Mouse (Mus musculus) liver, embryonic 11.5 days (tissue): ENCODE data around the gene Rmnd1. TPM values are rescaled to one million over a fixed set of nuclear protein-coding genes. Genes with fewer than 3 reads are reported as not detected.

Experiments used
- ATAC-seq: fragments of 200-750 bp; cut with Nextera tagmentation; replicated peaks from 2 replicates; pipeline ENCODE4 v1.8.0; 2017; ENCODE audit warnings: moderate number of reproducible peaks, mild to moderate bottlenecking, moderate TSS enrichment, moderate library complexity; ENCODE audit not compliant: low FRiP score
- DNase-seq: peaks from one replicate; pipeline ENCODE4 v3.0.0-alpha.2; 2017; ENCODE audit warnings: low spot score
- H3K27ac ChIP-seq: fragments of 300-500 bp; sonication (generic); 2 replicates; pipeline ENCODE4 v1.5.1; 2014; ENCODE audit warnings: mild to moderate bottlenecking, low read depth, low read length, control low read depth
- H3K27me3 ChIP-seq: fragments of 300-500 bp; sonication (generic); replicated peaks from 2 replicates; pipeline ENCODE4 v1.6.1; 2014; ENCODE audit warnings: low read length, mixed read lengths; ENCODE audit not compliant: control insufficient read depth, insufficient read depth
- H3K36me3 ChIP-seq: fragments of 300-500 bp; sonication (generic); 2 replicates; pipeline ENCODE4 v1.6.1; 2014; ENCODE audit warnings: mild to moderate bottlenecking, low read length, moderate library complexity, mixed read lengths; ENCODE audit not compliant: control insufficient read depth, insufficient read depth
- H3K4me1 ChIP-seq: fragments of 300-500 bp; sonication (generic); replicated peaks from 2 replicates; pipeline ENCODE4 v1.6.1; 2014; ENCODE audit warnings: low read length, mixed read lengths; ENCODE audit not compliant: control insufficient read depth, insufficient read depth
- H3K4me2 ChIP-seq: fragments of 300-500 bp; sonication (generic); 2 replicates; pipeline ENCODE4 v1.6.1; 2014; ENCODE audit warnings: mild to moderate bottlenecking, control low read depth, moderate library complexity
- H3K4me3 ChIP-seq: fragments of 300-500 bp; sonication (generic); 2 replicates; pipeline ENCODE4 v1.5.1; 2014; ENCODE audit warnings: low read depth, low read length, control low read depth
- H3K9ac ChIP-seq: fragments of 300-500 bp; sonication (generic); 2 replicates; pipeline ENCODE4 v1.6.1; 2014; ENCODE audit warnings: low read depth, low read length, control low read depth
- H3K9me3 ChIP-seq: fragments of 300-500 bp; sonication (generic); 2 replicates; pipeline ENCODE4 v1.6.1; 2016; ENCODE audit warnings: low read length, inconsistent platforms, mixed read lengths; ENCODE audit not compliant: control insufficient read depth
- WGBS: fragments of 180-500 bp; shearing (Covaris S2); extraction: QIAGEN DNeasy Blood & Tissue Kit; methylation state at CpG from one replicate; pipeline ENCODE4 v1.1.7; 2014; 5-methylcytosine and 5-hydroxymethylcytosine counted together
- polyA plus RNA-seq: library from polyadenylated mRNA; unstranded; fragments of >200 nt; fragmentation: Nextera tagmentation; extraction: Ambion mirVana; gene quantifications from 2 replicates; pipeline ENCODE4 v1.2.1, GENCODE M21; 2014

Gene Rmnd1
- polyA plus RNA-seq, 1 experiment from 2014 or later: 60.3 TPM

DNA sequence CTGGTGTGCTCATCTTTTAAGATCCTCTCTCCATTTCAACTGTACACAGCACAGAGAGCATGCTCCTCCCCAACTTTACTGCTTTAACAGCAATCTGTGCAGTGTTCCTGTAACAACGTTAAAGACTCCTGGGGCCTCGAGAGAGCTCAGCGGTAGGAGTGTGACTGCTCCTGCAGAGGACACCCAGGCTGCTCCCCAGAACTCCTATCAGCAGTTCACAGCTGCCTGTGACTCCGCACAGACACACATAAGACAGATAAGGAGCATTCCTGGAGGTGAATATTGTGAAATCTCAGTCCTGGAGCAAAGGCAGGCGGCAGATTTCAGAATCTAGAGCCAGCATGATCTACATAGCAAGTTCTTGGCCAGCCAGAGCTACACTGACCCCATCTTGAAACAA, 26.7 kb downstream of the Rmnd1 start:
- Histone ChIP-seq H3K27ac (no peak overlapping the region), H3K27me3 (no peaks in the 10 kb centered on the region), H3K4me2 (no peak overlapping the region), H3K4me3 (no peak overlapping the region), H3K9ac (no peak overlapping the region), H3K36me3 (peaks cover 27% of the 10 kb centered on the region), H3K9me3 (no peaks in the 10 kb centered on the region), H3K4me1 (peaks cover 6% of the 10 kb centered on the region)
- 43% methylated on average over 5 of the region's 5 CpGs for WGBS
- ATAC-seq (peak; percentile 91), DNase-seq (no peak)

DNA sequence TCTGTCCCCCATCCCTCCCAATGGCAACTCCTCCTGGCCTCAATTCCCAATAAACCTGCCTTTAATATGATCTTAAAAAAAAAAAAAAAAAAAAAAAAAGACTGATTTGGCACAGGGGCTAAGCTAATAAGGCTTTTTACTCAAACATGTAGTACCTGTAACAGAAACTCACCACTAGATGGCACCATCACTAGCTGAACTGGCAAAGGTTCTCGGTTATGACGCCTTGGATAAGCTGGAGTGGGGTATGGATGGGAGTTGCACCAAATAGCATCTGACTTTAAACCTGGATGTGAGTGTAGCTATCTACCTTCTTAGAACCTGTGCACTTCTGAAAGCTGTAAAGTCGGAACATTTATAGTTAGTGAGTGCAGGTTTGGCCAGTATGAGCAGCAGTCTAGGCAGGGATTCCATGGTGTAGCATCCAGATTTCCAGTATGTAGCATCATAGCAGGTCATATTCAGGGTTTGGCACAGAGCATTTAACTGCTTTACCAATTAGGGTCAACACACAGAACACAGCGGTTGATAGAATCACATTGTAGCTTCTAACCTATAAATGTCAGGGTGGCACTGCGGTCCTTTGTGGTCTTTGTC, 27.2 kb downstream of the Rmnd1 start:
- Histone ChIP-seq H3K4me2 (no peak overlapping the region), H3K27ac (no peak overlapping the region), H3K4me1 (peaks cover 6% of the 10 kb centered on the region), H3K9me3 (no peaks in the 10 kb centered on the region), H3K36me3 (peaks cover 24% of the 10 kb centered on the region), H3K27me3 (no peaks in the 10 kb centered on the region), H3K4me3 (no peak overlapping the region), H3K9ac (no peak overlapping the region)
- DNase-seq (no peak), ATAC-seq (peak; percentile 19; the same call in 1 of the 2 replicates)
- 60% methylated on average over 5 of the region's 5 CpGs for whole genome bisulfite sequencing

DNA sequence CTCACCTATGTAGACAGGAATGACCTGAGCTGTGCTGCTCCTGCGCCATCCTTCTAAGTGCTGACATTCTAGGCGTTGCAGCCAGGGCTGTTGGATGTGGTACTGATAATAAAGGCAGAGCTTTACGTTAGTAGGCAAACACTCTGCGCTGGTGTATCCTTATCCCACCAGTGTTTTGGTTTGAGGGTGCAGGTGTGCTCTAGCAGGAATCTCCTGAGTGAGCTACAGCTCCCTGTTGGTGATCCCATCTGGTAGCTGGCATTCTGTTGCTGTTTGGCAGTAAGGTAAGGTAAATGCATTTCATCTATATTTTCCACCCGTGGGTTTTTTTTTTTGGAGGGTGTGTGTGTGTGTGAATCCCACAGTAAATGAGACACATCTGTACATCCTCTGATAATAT, 34.1 kb downstream of the Rmnd1 start:
- no peaks in the 10 kb centered on the region for H3K27me3 ChIP-seq
- no peak overlapping the region for H3K4me2 ChIP-seq
- DNase-seq (no peak), ATAC-seq (no peak)
- no peak overlapping the region for H3K4me3 ChIP-seq
- H3K36me3 ChIP-seq: peaks cover 14% of the 10 kb centered on the region
- no peak overlapping the region for H3K27ac ChIP-seq
- 76% methylated on average over 5 of the region's 5 CpGs for WGBS
- no peak overlapping the region for H3K9ac ChIP-seq
- H3K4me1 ChIP-seq: no peaks in the 10 kb centered on the region
- no peaks in the 10 kb centered on the region for H3K9me3 ChIP-seq

DNA sequence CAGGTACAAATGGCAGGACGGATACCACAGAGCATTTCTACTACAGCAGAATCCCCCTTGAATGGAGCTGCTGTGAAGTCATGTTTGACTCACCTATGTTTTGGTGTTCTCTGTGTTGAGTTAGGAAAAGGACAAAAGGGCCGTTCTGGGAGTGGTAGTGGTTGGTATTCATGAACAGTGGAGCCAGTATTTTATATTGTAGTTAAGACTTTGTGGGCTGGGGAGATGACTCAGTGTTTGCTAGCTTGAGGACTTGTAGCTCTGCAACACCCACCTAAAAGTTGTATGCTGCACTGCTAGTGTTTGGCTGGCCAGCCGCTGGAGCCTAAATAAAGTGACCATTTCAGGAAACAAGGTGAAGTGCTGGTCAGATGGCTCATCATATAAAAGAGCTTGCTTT, 36.9 kb downstream of the Rmnd1 start:
- Histone ChIP-seq H3K27ac (no peak overlapping the region), H3K27me3 (no peaks in the 10 kb centered on the region), H3K4me3 (no peak overlapping the region), H3K36me3 (peaks cover 9% of the 10 kb centered on the region), H3K9me3 (no peaks in the 10 kb centered on the region), H3K4me2 (no peak overlapping the region), H3K4me1 (peaks cover 10% of the 10 kb centered on the region), H3K9ac (no peak overlapping the region)
- WGBS: 88% methylated on average over 3 of the region's 3 CpGs
- DNase-seq: no peak
- ATAC-seq: no peak

DNA sequence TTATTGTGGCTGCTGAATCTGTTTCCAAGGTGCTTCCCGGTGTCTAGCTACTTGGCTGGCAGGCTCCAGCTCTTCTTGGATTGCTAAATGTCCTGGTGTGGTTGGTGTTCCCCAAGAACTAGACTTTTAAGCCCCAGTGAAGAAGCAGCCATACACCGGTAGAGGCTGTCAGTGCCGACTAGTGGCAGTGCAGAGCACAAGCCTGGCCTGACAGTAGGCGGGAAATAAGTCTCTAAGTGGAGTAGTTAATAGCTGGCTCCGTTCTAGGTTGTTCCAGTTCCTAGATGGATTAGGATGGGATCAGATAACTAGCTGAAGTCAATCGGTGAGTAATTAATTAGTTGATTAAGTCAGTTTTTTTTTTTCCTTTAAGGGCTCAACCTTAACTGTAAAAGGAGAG, 40.3 kb downstream of the Rmnd1 start:
- no peak overlapping the region for H3K27ac ChIP-seq
- H3K27me3 ChIP-seq: no peaks in the 10 kb centered on the region
- H3K4me3 ChIP-seq: no peak overlapping the region
- H3K36me3 ChIP-seq: peaks cover 7% of the 10 kb centered on the region
- H3K9me3 ChIP-seq: no peaks in the 10 kb centered on the region
- H3K4me1 ChIP-seq: peaks cover 25% of the 10 kb centered on the region
- ATAC-seq (no peak), DNase-seq (no peak)
- 64% methylated on average over 6 of the region's 6 CpGs for WGBS
- no peak overlapping the region for H3K9ac ChIP-seq
- no peak overlapping the region for H3K4me2 ChIP-seq

DNA sequence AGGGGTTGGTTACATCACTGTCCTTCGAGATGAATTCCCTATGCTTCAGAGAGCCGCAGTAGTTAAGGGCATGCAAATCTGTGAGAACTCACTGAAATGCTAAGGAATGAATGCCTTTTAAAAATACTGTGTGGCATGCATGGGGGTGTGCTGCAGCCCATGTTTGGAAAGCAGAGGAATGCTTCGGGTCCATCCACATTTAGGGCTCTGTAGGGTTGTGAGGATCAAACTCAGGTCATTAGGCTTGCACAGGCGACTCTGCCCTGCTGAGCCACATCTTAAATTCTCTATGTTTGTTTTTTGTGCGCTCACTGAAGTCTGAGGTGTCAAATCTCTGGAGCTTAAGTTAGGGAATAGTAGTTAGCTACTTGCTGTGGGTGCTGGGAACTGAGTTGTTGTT, 41.1 kb downstream of the Rmnd1 start:
- ATAC-seq: no peak
- WGBS: 76% methylated on average over 5 of the region's 5 CpGs
- Histone ChIP-seq H3K36me3 (peaks cover 5% of the 10 kb centered on the region; the same call in 1 of the 2 replicates), H3K4me3 (no peak overlapping the region), H3K4me1 (peaks cover 25% of the 10 kb centered on the region), H3K27ac (no peak overlapping the region), H3K27me3 (no peaks in the 10 kb centered on the region), H3K9ac (no peak overlapping the region), H3K4me2 (no peak overlapping the region), H3K9me3 (no peaks in the 10 kb centered on the region)
- DNase-seq: no peak

DNA sequence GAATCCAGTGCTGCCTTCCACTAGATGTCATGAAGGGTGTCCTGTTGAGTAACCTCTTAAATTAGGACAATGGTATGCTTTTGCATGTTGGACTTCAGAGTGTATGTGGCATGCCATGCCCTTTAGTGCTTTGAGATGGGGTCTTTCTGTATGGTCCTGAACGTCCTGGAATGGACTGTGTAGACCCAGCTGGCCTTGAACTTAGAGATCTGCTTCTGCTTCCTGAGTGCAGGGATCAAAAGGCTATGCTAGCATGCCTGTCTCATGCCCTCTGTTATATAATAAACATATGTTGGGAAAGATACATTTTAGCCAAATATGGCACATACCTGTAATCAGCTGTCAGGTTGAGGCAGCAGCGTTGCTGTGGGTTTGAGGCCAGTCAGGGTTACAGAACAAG, 41.6 kb downstream of the Rmnd1 start:
- H3K27me3 ChIP-seq: no peaks in the 10 kb centered on the region
- ATAC-seq (no peak), DNase-seq (no peak)
- no peak overlapping the region for H3K9ac ChIP-seq
- H3K4me1 ChIP-seq: peaks cover 28% of the 10 kb centered on the region
- H3K4me2 ChIP-seq: no peak overlapping the region; the same call in 1 of the 2 replicates
- H3K27ac ChIP-seq: no peak overlapping the region
- H3K9me3 ChIP-seq: no peaks in the 10 kb centered on the region
- H3K4me3 ChIP-seq: no peak overlapping the region
- peaks cover under 1% of the 10 kb centered on the region; the same call in 1 of the 2 replicates for H3K36me3 ChIP-seq
- 65% methylated on average over 2 of the region's 2 CpGs for WGBS

DNA sequence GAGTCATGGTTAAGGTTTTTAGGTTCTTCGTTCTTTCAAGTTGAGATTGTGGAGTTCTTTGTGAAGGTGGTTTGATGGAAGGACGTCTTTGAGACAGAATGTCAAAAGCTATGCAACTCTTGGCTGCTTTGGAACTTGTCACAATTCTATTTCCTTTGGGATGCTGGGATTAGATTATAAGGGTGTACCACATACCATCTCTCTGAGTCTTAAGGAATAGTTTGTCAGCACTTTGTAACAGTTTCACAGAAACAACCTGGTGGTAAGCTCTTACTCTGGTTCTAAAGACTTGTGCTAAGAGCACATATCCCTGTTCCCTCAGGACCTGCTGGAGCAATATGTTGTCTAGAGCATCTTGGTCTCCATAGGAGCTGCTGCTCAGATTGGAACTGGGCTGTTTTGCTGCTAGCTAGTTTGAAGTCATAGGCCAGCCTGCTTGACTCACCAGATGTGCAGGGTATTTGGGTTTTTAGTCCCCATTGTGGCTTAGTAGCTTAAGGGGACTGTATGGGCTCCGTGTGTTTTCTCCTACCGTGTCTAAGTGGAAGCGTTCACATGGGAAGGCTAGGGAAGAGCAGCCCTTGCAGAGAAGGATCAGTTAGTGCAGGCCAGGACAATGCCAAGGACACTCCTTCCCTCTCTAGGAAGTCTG, 42.6 kb downstream of the Rmnd1 start:
- H3K9me3 ChIP-seq: no peaks in the 10 kb centered on the region
- peaks cover 35% of the 10 kb centered on the region for H3K4me1 ChIP-seq
- no peak for ATAC-seq
- peak overlapping the region; percentile 92 for H3K4me2 ChIP-seq
- H3K27me3 ChIP-seq: no peaks in the 10 kb centered on the region
- no peaks in the 10 kb centered on the region for H3K36me3 ChIP-seq
- 65% methylated on average over 5 of the region's 5 CpGs for WGBS
- H3K9ac ChIP-seq: peak overlapping the region; percentile 98
- DNase-seq: no peak
- no peak overlapping the region for H3K27ac ChIP-seq
- peak overlapping the region; percentile 98 for H3K4me3 ChIP-seq

DNA sequence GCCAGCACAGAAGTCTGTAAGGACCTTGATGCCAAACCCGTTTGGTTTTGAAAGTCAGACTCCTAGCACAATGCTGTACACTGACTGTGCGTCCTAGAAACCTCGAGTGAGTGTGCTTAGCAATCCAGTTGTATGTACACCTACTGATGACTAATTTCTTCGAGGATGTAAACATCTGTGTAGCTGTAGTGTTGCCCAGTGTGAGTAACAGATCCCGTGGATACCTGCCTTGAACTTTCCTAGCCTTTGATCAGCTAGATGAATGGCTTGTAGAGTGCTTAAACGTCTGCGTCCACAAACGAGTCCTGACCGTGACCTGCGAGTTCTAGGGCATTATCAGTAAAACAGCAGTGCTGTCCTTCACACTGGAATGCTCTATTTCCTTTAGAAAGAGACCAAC, 43.2 kb downstream of the Rmnd1 start:
- Histone ChIP-seq H3K4me1 (peaks cover 35% of the 10 kb centered on the region), H3K27ac (no peak overlapping the region), H3K4me2 (peak overlapping the region; percentile 92), H3K27me3 (no peaks in the 10 kb centered on the region), H3K4me3 (peak overlapping the region; percentile 98), H3K9ac (peak overlapping the region; percentile 98), H3K36me3 (no peaks in the 10 kb centered on the region), H3K9me3 (no peaks in the 10 kb centered on the region)
- DNase-seq (no peak), ATAC-seq (no peak)
- WGBS: 18% methylated on average over 10 of the region's 10 CpGs
